Mouse (Mus musculus): ENCODE data around the gene Prickle2.

The Prickle2 gene

GRCm38 (mm10) chr6:92517002-92517401 lies 189.0 kb downstream of the Prickle2 start:
- 65% methylated on average over 2 of the region's 2 CpGs for WGBS

- 52% methylated on average over 1 of the region's 1 CpGs for WGBS
These were observed 194.0 kb downstream of the Prickle2 start for GRCm38 (mm10) chr6:92512001-92512400.

GRCm38 (mm10) chr6:92509712-92510111 lies 196.2 kb downstream of the Prickle2 start:
- WGBS = 58% methylated on average over 2 of the region's 2 CpGs

GRCm38 (mm10) chr6:92506276-92506675 lies 199.7 kb downstream of the Prickle2 start:
- WGBS = 73% methylated on average over 3 of the region's 3 CpGs

- WGBS = 52% methylated on average over 4 of the region's 4 CpGs
These were observed 206.5 kb downstream of the Prickle2 start for GRCm38 (mm10) chr6:92499449-92499848.

GRCm38 (mm10) chr6:92498574-92498973 lies 207.4 kb downstream of the Prickle2 start:
- 38% methylated on average over 6 of the region's 6 CpGs for WGBS

GRCm38 (mm10) chr6:92497279-92497678 lies 208.7 kb downstream of the Prickle2 start:
- WGBS = 79% methylated on average over 4 of the region's 4 CpGs

GRCm38 (mm10) chr6:92495500-92495899 lies 210.5 kb downstream of the Prickle2 start:
- 73% methylated on average over 3 of the region's 3 CpGs for WGBS

- 7% methylated on average over 1 of the region's 1 CpGs for WGBS
These were observed 224.3 kb downstream of the Prickle2 start for GRCm38 (mm10) chr6:92481690-92481956.

GRCm38 (mm10) chr6:92480941-92481689 lies 224.8 kb downstream of the Prickle2 start:
- 1% methylated on average over 21 of the region's 21 CpGs for WGBS

- WGBS = 46% methylated on average over 1 of the region's 1 CpGs
These were observed 227.3 kb downstream of the Prickle2 start for GRCm38 (mm10) chr6:92478612-92479011.

- WGBS = 62% methylated on average over 2 of the region's 2 CpGs
These were observed 228.3 kb downstream of the Prickle2 start for GRCm38 (mm10) chr6:92477621-92478020.

- WGBS = 74% methylated on average over 4 of the region's 4 CpGs
These were observed 236.5 kb downstream of the Prickle2 start for GRCm38 (mm10) chr6:92469456-92469855.

GRCm38 (mm10) chr6:92468892-92469291 lies 237.1 kb downstream of the Prickle2 start:
- 43% methylated on average over 4 of the region's 4 CpGs for WGBS

- WGBS = 47% methylated on average over 3 of the region's 3 CpGs
These were observed 237.6 kb downstream of the Prickle2 start for GRCm38 (mm10) chr6:92468383-92468791.

GRCm38 (mm10) chr6:92467343-92467742 lies 238.6 kb downstream of the Prickle2 start:
- 28% methylated on average over 2 of the region's 2 CpGs for WGBS

GRCm38 (mm10) chr6:92465666-92466065 lies 240.3 kb downstream of the Prickle2 start:
- 50% methylated on average over 1 of the region's 1 CpGs for WGBS

GRCm38 (mm10) chr6:92464781-92465337 lies 241.1 kb downstream of the Prickle2 start:
- WGBS = 17% methylated on average over 7 of the region's 7 CpGs

- 52% methylated on average over 9 of the region's 9 CpGs for WGBS
These were observed 242.2 kb downstream of the Prickle2 start for GRCm38 (mm10) chr6:92463768-92464167.

GRCm38 (mm10) chr6:92460750-92461149 lies 245.2 kb downstream of the Prickle2 start:
- 57% methylated on average over 2 of the region's 2 CpGs for WGBS

GRCm38 (mm10) chr6:92458026-92458425 lies 247.9 kb downstream of the Prickle2 start:
- 58% methylated on average over 4 of the region's 4 CpGs for WGBS

GRCm38 (mm10) chr6:92451421-92451820 lies 254.5 kb downstream of the Prickle2 start:
- WGBS = 63% methylated on average over 1 of the region's 1 CpGs

- WGBS = 60% methylated on average over 1 of the region's 1 CpGs
These were observed 256.0 kb downstream of the Prickle2 start for GRCm38 (mm10) chr6:92449956-92450355.

GRCm38 (mm10) chr6:92446662-92447061 lies 259.3 kb downstream of the Prickle2 start:
- WGBS = 16% methylated on average over 3 of the region's 3 CpGs

Measured in cerebral cortex, adult 2 months (tissue).